Mouse (Mus musculus): Measurements from ENCODE around the gene Lsm10.

DNA sequence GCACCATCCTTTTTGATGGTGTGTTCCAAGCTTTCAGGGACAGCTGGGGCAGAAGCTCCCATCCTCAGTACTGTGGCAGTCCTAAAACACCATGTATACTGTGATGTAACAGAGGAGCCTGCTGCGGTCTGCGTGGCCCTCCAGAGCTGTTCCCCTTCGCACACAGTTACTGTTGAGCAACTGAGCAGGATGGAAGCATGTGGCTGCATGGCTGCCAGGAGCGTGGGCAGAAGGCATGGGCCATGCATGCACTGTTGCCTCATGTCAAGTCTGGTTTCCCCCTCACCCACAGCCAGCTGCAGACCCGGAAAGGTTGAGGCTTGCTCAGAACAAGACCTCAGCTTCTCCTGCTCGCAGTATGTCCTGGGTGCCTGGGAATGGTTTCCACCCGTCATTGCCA is 31.2 kb upstream of the Lsm10 start:
- TF ChIP-seq CTCF (IDR thresholded peaks at IDR 0.05) (no peak), EP300 (IDR thresholded peaks at IDR 0.05) (no peak)

Measured in lung, postnatal 0 days (tissue).